Mouse (Mus musculus) limb, embryonic 15.5 days (tissue): ENCODE data around the gene Serpine3. TPM values are rescaled to one million over a fixed set of nuclear protein-coding genes. Genes with fewer than 3 reads are reported as not detected.
A peak's percentile ranks its signal among the peaks of the same experiment; 100 is the strongest.
"Not testable (repeated sequence)": the region's sequence is repeated elsewhere in the genome, so short reads cannot be mapped to it uniquely, and the experiment has no call there.

Experiments used
- ATAC-seq: fragments of 200-750 bp; cut with Nextera tagmentation; 2 replicates; pipeline ENCODE4 v1.8.0; 2017; ENCODE audit warnings: low read depth, moderate TSS enrichment; ENCODE audit not compliant: insufficient number of reproducible peaks, low FRiP score, low TSS enrichment
- H3K27ac ChIP-seq: fragments of 300-500 bp; sonication (generic); 2 replicates; pipeline ENCODE4 v1.5.1; 2015; ENCODE audit warnings: moderate library complexity, mild to moderate bottlenecking, inconsistent platforms
- H3K27me3 ChIP-seq: fragments of 300-500 bp; sonication (generic); 2 replicates; pipeline ENCODE4 v1.6.1; 2015; ENCODE audit warnings: inconsistent platforms
- H3K36me3 ChIP-seq: fragments of 300-500 bp; sonication (generic); 2 replicates; pipeline ENCODE4 v1.6.1; 2015; ENCODE audit warnings: inconsistent platforms
- H3K4me1 ChIP-seq: fragments of 300-500 bp; sonication (generic); 2 replicates; pipeline ENCODE4 v1.6.1; 2015; ENCODE audit warnings: inconsistent platforms
- H3K4me2 ChIP-seq: fragments of 300-500 bp; sonication (generic); 2 replicates; pipeline ENCODE4 v1.6.1; 2015; ENCODE audit warnings: mild to moderate bottlenecking, inconsistent platforms
- H3K4me3 ChIP-seq: fragments of 300-500 bp; sonication (generic); 2 replicates; pipeline ENCODE4 v1.5.1; 2015; ENCODE audit warnings: mild to moderate bottlenecking, inconsistent platforms
- H3K9ac ChIP-seq: fragments of 300-500 bp; sonication (generic); 2 replicates; pipeline ENCODE4 v1.6.1; 2015; ENCODE audit warnings: inconsistent platforms
- H3K9me3 ChIP-seq: fragments of 300-500 bp; sonication (generic); 2 replicates; pipeline ENCODE4 v1.6.1; 2016; ENCODE audit warnings: inconsistent platforms
- WGBS: fragments of 180-500 bp; shearing (Covaris S2); methylation state at CpG from one replicate; pipeline ENCODE4 v1.1.7; 2015; 5-methylcytosine and 5-hydroxymethylcytosine counted together
- polyA plus RNA-seq: library from polyadenylated mRNA; unstranded; fragments of >200 nt; fragmentation: Nextera tagmentation; extraction: Ambion mirVana; gene quantifications from 2 replicates; pipeline ENCODE4 v1.2.1, GENCODE M21; 2015

Gene Serpine3
- not detected in 2 replicates for polyA plus RNA-seq

DNA sequence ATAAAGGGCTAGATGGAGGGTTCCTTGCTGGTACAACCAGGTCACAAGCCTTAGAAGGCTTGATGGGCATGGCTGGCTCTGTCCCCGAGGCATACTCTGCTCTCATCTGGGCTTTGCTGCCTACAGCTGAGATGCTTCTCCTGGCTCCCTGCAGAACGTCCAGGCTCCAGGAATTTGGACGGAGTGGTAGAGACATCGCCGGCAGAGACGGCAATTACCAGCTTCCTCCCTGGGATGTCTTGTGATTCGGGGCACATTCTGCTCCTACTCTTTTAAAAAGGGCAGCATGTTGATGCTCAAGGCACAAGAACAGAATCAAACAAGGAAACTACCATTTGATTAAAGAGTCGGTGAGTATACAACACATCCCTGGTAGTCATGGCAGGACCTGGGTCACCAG, at the start of gene Serpine3:
Gene Serpine3 (plus strand): TSS at position 301 of the 400 bp plus-strand sequence.
- no peak within 1 kb of the TSS for H3K4me2 ChIP-seq
- H3K27me3 ChIP-seq, result no peaks in the 10 kb centered on the region
- H3K4me1 ChIP-seq, result no peaks in the 10 kb centered on the region
- ATAC-seq, result no peak
- H3K27ac ChIP-seq, result no peak within 1 kb of the TSS
- no peaks in the 10 kb centered on the region for H3K9me3 ChIP-seq
- H3K36me3 ChIP-seq, result no peaks in the 10 kb centered on the region
- H3K9ac ChIP-seq, result no peak within 1 kb of the TSS
- no peak within 1 kb of the TSS for H3K4me3 ChIP-seq
- whole genome bisulfite sequencing, result 75% methylated on average over 8 of the region's 8 CpGs

DNA sequence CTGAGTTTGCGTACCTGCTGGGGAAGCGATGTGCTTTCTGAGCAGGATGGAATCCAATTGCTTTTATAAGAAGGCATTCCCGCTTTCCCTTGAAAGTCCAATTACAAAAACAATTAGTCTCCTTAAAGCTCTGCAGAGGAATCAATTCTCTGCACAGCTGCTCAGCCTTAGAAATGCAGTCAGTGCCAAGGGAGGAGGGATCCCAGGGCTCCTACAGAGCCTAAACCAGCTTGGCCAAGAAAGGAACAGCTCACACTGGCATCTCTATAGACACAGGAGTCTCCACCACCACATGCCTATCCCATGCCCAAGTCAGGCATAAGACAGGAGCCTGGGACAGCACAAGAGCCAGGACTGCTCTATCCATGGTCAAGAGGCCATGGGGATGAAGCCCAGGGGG, 41.1 kb upstream of the Serpine3 start:
- ATAC-seq, result no peak
- H3K4me3 ChIP-seq, result no peak overlapping the region
- H3K36me3 ChIP-seq, result no peaks in the 10 kb centered on the region

DNA sequence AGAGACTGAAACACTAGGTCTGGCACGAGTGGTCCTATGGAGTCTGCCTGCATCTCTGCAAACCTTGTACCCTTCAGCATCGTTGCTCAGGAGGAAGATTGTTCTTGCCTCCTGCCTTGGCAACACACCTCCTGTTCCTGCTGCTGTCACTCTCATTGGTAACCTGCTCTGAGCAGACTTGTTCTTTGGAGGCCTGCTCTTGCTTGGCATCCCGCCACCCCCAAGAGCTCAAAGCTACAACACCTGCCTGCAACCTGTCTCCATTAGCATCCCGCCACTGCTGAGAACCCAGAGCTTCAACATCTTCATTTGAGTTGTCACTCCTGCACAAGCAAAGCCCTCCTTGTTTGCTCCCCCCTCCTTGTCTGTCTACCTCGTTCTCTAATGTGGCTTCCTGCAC, 35.5 kb upstream of the Serpine3 start:
- no peak overlapping the region for H3K4me2 ChIP-seq
- no peaks in the 10 kb centered on the region for H3K36me3 ChIP-seq
- H3K9ac ChIP-seq, result no peak overlapping the region
- WGBS, result 85% methylated on average over 5 of the region's 5 CpGs
- ATAC-seq, result no peak
- no peaks in the 10 kb centered on the region for H3K27me3 ChIP-seq
- H3K27ac ChIP-seq, result no peak overlapping the region
- H3K9me3 ChIP-seq, result no peaks in the 10 kb centered on the region
- no peaks in the 10 kb centered on the region for H3K4me1 ChIP-seq
- no peak overlapping the region for H3K4me3 ChIP-seq

More for the DNA sequence above, 41.1 kb upstream of the Serpine3 start:
- H3K4me1 ChIP-seq, result no peaks in the 10 kb centered on the region
- no peak overlapping the region for H3K4me2 ChIP-seq
- H3K9ac ChIP-seq, result no peak overlapping the region
- no peaks in the 10 kb centered on the region for H3K27me3 ChIP-seq
- H3K9me3 ChIP-seq, result no peaks in the 10 kb centered on the region
- WGBS, result 74% methylated on average over 3 of the region's 3 CpGs
- no peak overlapping the region for H3K27ac ChIP-seq

DNA sequence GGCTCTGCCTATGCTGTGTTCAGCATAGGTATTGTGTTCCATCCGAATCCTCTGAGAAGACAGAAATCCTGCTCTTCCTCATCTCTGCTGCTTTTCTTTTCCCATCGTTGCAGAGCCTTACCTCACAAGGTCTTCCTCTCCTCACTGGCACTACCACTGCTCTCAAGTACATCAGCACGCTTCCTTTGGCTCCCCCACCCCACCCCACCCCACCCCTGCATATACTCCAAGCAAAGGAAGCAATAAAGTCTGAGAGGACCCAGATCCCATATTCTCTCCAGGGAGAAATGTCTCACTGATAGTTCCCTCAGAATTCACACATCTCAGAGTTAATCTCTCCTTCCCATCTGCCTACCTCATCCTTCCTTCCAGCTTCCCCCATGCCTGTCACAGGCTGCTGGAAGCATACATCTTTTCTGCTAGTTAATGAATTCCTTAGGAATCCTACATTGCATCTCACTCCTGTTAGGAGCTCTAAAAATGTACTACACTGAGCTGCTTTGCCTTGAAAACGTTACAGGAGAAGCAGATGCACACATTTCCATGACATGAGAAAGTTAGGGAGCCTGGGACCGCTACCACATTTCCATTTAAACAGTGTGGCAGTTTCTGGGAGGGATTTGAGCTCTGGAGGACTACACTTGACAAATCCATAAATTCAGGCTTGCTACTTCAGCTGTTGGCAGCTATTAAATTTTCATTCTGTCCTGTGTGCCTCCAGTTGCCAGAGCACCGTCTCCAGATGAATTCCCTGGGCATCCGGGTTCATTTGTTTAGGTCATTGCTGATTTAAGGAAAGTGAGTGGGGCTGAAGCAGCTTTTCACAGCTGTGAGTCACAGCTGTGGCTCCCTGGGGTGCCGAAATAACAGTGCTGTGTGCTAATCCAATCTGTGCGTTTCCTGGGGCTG, 25.8 kb upstream of the Serpine3 start:
- WGBS, result 19% methylated on average over 9 of the region's 9 CpGs
- Histone ChIP-seq H3K4me3 (no peak overlapping the region), H3K36me3 (no peaks in the 10 kb centered on the region), H3K4me2 (no peak overlapping the region), H3K27me3 (no peaks in the 10 kb centered on the region), H3K27ac (0 out of 2 replicates have a peak overlapping the region, but pooled peaks have one; percentile 13), H3K9me3 (no peaks in the 10 kb centered on the region), H3K4me1 (no peaks in the 10 kb centered on the region), H3K9ac (no peak overlapping the region)
- ATAC-seq, result no peak

DNA sequence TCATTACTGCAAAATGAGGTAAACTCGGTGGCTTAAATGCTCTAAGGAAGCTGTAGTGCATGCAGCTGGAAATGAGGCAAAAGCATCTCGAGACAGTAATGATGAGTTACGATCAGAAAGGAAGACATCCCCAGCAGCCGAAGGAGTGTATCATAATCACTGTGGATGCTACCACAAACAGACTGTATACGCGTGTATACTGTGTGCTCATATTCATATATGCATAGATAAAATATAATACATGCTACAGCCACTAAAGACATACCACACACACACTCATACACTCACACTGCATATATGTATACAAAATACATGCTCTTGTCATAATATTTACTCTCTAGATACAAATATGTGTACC, 25.1 kb upstream of the Serpine3 start:
- WGBS, result 38% methylated on average over 6 of the region's 6 CpGs
- Histone ChIP-seq H3K4me1 (no peaks in the 10 kb centered on the region), H3K9me3 (no peaks in the 10 kb centered on the region), H3K27me3 (no peaks in the 10 kb centered on the region), H3K4me2 (no peak overlapping the region), H3K4me3 (no peak overlapping the region), H3K27ac (no peak overlapping the region), H3K9ac (no peak overlapping the region), H3K36me3 (no peaks in the 10 kb centered on the region)
- no peak for ATAC-seq

DNA sequence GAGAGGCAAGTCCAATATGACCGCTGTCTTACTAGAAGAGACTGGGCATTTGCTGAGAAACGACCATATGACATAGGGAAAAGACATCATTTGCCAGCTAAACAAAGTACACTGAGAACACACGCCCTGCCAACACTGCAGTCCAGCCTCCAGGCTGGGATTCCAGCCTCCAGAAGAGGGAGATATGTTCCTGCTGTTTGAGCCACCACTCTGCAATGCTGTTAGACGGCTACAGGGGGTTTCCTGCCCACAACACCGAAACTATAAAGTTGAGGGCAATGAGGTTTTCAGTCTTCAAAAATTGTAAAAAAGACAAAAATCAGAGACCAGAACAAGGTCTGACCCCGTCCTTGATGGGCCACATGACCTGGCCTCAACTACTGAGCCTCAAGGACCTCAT, 24.4 kb upstream of the Serpine3 start:
- Histone ChIP-seq H3K4me1 (no peaks in the 10 kb centered on the region), H3K9ac (no peak overlapping the region), H3K4me2 (no peak overlapping the region), H3K9me3 (no peaks in the 10 kb centered on the region), H3K27ac (no peak overlapping the region), H3K4me3 (no peak overlapping the region), H3K36me3 (no peaks in the 10 kb centered on the region), H3K27me3 (no peaks in the 10 kb centered on the region)
- no peak for ATAC-seq
- WGBS, result 54% methylated on average over 6 of the region's 6 CpGs

DNA sequence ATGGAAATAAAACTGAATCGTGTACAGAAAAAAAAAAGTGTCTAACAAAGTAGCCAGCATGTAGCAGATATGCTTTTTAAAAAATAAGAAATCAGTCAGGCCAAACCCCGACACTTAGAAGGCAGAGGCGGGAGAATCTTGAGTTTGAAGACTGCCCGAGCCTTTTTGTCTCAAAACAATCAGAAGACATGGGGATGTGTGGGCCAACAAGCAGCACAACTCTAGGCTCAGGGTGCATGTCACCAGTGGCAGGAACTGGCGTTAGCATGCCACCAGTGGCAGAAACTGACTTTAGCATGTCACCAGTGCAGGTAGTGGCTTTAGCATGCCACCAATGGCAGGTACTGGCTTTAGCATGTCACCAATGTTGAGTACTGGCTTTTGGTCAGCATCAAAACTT, 23.9 kb upstream of the Serpine3 start:
- H3K4me1 ChIP-seq, result no peaks in the 10 kb centered on the region
- H3K4me3 ChIP-seq, result no peak overlapping the region
- no peaks in the 10 kb centered on the region for H3K9me3 ChIP-seq
- no peaks in the 10 kb centered on the region for H3K27me3 ChIP-seq
- 82% methylated on average over 5 of the region's 5 CpGs for WGBS
- H3K27ac ChIP-seq, result no peak overlapping the region
- H3K36me3 ChIP-seq, result no peaks in the 10 kb centered on the region
- ATAC-seq, result no peak
- H3K9ac ChIP-seq, result no peak overlapping the region
- no peak overlapping the region for H3K4me2 ChIP-seq

DNA sequence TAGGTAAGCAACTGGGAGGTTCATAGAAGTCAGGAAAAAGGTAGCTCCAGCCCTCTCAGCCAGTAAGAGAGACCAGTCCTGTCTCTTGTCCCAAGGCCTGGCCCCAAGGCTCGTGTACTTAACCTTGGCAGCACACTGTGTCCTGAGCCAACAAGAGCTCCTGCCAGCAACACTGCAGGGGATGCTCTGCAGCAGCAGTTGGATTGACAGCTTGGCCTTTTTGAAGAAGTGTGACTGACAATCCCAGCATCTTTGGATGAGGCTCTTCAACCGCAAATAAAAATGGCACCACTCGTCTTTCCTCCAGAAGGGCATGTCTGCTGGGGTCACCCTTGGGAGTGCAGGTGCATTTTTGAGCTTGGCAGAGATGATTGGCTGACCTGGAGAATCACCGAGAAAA, 23.1 kb upstream of the Serpine3 start:
- Histone ChIP-seq H3K9ac (no peak overlapping the region), H3K9me3 (no peaks in the 10 kb centered on the region), H3K27ac (no peak overlapping the region), H3K4me1 (no peaks in the 10 kb centered on the region), H3K36me3 (no peaks in the 10 kb centered on the region), H3K27me3 (no peaks in the 10 kb centered on the region), H3K4me2 (no peak overlapping the region), H3K4me3 (no peak overlapping the region)
- 73% methylated on average over 4 of the region's 4 CpGs for WGBS
- ATAC-seq, result no peak

DNA sequence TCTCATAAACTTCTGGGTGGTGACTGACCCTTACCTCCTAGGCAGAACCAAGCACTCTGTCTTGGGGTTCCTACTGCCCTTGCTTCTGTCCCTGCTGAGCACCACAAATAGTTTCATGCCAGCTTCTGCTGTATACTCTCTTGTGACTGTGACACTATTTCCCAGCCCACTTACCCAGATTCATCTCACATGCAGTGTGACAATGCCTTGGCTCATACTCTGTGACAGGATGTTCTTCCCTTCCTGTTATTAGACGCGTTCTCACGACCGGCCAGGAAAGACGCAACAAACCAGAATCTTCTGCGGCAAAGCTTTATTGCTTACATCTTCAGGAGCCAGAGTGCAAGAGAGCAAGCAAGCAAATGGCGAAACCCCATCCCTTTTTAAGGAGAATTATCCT, 21.1 kb upstream of the Serpine3 start:
- H3K9ac ChIP-seq, H3K4me3 ChIP-seq, H3K4me2 ChIP-seq, ATAC-seq, H3K36me3 ChIP-seq, H3K4me1 ChIP-seq, H3K27ac ChIP-seq, H3K9me3 ChIP-seq, H3K27me3 ChIP-seq: not testable (repeated sequence)
- WGBS, result 87% methylated on average over 6 of the region's 7 CpGs

DNA sequence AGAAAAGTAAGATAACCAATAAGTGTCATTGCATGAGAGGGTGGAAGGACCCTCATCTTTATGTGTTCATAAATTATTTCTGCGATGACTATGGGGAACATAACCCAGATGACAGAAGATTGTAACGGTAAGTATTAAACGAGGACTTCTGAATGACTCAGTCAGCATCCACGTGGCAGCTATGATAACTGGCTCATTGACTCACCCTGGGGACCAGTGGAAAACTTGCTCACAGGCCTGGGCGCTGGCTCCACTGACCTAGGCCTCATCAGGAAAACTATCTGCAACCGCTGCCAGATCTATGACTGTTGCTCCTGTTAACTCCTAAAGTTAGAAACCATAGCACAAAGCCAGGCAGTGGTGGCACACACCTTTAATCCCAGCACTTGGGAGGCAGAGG, 15.1 kb upstream of the Serpine3 start:
- Histone ChIP-seq H3K9me3 (no peaks in the 10 kb centered on the region), H3K27ac (no peak overlapping the region), H3K36me3 (no peaks in the 10 kb centered on the region), H3K4me1 (no peaks in the 10 kb centered on the region), H3K27me3 (no peaks in the 10 kb centered on the region), H3K4me3 (no peak overlapping the region), H3K4me2 (no peak overlapping the region), H3K9ac (no peak overlapping the region)
- no peak for ATAC-seq
- 82% methylated on average over 6 of the region's 6 CpGs for WGBS

DNA sequence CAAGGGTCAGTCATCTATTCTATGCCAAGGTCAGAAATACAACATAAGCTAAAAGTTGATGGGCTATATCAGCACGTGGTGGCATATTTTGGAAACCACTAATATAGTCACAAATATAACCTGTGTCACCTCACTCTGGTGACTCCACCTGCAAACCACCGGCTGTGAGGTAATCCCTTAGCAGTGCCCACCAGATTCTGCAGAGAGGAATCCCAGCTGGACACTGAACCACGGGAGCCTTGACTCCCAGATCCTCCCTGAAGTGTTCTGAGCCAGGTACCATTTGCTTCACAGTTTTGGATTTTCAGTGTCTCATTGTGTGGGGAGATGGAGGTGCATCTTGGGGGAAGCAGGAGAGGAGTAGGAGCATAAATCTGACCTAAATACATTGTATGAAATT, 13.1 kb upstream of the Serpine3 start:
- no peak overlapping the region for H3K4me3 ChIP-seq
- no peak overlapping the region for H3K27ac ChIP-seq
- no peaks in the 10 kb centered on the region for H3K4me1 ChIP-seq
- H3K36me3 ChIP-seq, result no peaks in the 10 kb centered on the region
- no peaks in the 10 kb centered on the region for H3K27me3 ChIP-seq
- H3K9me3 ChIP-seq, result no peaks in the 10 kb centered on the region
- H3K9ac ChIP-seq, result no peak overlapping the region
- no peak overlapping the region for H3K4me2 ChIP-seq
- no peak for ATAC-seq
- 64% methylated on average over 3 of the region's 3 CpGs for WGBS

DNA sequence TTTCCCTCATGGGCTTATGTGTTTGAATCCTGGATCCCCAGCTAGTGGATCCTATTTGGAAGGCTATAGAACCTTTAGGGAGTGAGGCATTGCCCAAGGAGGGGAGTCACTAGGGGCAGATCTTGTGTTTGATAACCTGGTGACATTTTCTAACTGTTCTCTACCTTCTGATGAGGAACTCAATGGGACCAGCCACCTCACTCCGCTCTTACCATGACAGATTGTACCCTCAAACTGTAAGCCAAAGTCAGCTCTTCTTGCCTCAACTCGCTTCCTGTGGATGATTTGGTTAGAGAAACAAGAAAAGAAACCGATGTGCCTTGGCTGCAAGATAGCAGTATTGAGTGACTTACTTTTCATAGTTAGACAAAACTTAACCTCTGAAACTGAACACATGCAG, 11.7 kb upstream of the Serpine3 start:
- H3K27me3 ChIP-seq, result no peaks in the 10 kb centered on the region
- H3K36me3 ChIP-seq, result no peaks in the 10 kb centered on the region
- H3K4me3 ChIP-seq, result no peak overlapping the region
- no peaks in the 10 kb centered on the region for H3K4me1 ChIP-seq
- no peak overlapping the region for H3K9ac ChIP-seq
- H3K9me3 ChIP-seq, result no peaks in the 10 kb centered on the region
- no peak overlapping the region for H3K27ac ChIP-seq
- H3K4me2 ChIP-seq, result no peak overlapping the region
- WGBS, result 92% methylated on average over 3 of the region's 3 CpGs
- no peak for ATAC-seq

DNA sequence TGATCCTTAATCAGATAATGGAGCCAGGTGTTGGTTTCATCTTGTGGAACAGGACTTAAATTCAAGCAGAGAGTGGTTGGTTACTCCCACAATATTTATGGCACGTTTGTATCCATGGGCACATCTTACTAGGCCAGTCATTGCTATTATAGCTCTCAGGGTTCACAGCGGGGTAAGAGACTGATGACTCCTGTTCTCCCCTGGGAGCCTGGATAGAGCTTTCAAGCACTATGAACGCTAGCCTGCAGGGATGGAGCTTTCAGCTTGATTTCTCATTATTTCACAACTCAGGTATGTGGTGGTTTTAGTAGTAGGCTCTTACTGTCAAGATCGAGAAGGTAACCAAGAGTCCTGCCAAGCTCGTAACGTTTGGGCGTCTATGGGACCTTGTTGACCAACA, 7.5 kb upstream of the Serpine3 start:
- Histone ChIP-seq H3K27ac (no peak overlapping the region), H3K27me3 (no peaks in the 10 kb centered on the region), H3K4me2 (no peak overlapping the region), H3K36me3 (no peaks in the 10 kb centered on the region), H3K9me3 (no peaks in the 10 kb centered on the region), H3K4me1 (no peaks in the 10 kb centered on the region), H3K9ac (no peak overlapping the region), H3K4me3 (no peak overlapping the region)
- no peak for ATAC-seq
- WGBS, result 81% methylated on average over 7 of the region's 7 CpGs
